Mouse (Mus musculus) lung, adult 2 months (tissue): Measurements from ENCODE around the gene Cry2.

Experiments
- CTCF ChIP-seq: fragments of 200-500 bp; IDR thresholded peaks from 2 replicates; pipeline ENCODE4 v1.5.1; 2011; ENCODE audit warnings: mild to moderate bottlenecking, low read length, control low read depth; ENCODE audit not compliant: insufficient read depth
- POLR2A ChIP-seq: fragments of 200-500 bp; IDR thresholded peaks from 2 replicates; pipeline ENCODE4 v1.6.1; 2011; ENCODE audit warnings: low read depth, mild to moderate bottlenecking, control low read depth, low read length, borderline replicate concordance; ENCODE audit errors: extremely low read depth

DNA sequence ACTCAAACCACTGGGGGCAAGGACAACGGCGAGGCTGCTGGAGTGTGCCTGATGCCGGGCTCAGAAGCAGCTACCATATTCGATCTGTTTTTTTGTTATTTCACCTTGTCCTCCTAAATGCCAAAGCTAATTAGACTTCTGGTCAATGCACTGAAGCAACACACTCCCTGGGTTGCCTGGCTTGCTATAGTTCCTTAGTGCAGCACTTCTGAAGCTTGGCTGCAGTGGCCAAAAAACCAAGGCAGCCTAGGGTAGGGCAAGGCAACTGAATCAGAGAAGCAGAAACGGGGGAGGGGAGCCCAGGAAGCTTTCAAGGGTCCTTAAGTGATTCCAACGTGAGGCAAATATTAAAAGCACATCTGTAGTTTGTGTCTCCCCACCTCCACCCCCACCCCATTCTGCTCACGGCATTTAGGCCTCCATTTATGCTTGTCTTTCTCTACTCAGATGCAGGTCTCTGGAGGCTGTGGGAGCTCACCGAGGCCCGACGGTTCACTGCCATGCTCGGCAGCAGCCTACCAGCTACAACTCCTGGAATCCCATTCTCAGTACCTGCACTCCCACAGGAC is 2.1 kb downstream of the Cry2 start:
- no peak for TF ChIP-seq CTCF
- TF ChIP-seq POLR2A = no peak
